Mouse (Mus musculus): ENCODE measurements around the gene Ift140.

Gene Ift140

DNA sequence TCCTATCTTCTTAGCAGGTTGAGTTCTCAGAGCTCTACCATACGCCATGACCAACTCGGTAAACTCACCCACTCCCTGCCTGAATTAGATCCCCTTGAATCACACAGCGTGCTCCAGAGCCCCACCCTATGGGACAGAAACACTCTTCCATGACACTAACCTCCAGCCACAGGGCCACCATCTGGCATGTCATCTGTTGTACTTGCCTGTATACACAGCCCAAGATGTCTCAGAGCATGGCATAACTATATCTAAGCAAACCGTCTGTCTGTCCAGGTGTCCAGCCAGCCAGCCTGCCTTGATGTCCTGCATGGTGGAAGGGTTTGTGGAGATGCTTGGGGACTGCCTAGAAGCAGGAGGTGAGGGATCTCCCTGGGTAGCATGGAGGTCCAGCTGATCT lies 61.0 kb downstream of the Ift140 start:
- no peak for DNase-seq (ENCODE audit: low read depth, low spot score)

GRCm38 (mm10) chr17:25077771-25078372 lies 62.0 kb downstream of the Ift140 start:
- peak; percentile 6 for DNase-seq (ENCODE audit: low read depth, low spot score)

DNA sequence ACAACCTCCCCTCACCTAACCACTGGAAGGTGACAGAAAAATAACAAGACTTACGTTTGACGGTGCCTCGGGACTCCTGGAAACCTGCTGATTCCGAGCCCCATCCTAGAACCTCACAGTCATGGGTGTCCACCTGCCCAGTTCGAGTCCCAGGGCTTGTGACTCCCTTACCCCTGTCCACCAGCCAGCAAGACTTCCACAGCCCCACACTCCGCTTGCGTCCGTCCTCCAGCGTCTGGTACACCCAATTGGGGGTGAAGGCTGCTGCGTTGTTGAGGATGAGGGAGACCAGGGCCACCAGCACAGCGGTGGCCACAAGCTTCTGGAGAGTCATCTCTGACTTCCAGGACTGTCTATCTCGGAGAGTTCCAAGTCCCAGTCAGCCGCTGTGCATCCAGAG lies 64.3 kb downstream of the Ift140 start:
- DNase-seq (ENCODE audit: low read depth, low spot score) = no peak

- DNase-seq (ENCODE audit: low read depth, low spot score) = no peak
Observed at GRCm38 (mm10) chr17:25080960-25081381, 65.1 kb downstream of the Ift140 start.

DNA sequence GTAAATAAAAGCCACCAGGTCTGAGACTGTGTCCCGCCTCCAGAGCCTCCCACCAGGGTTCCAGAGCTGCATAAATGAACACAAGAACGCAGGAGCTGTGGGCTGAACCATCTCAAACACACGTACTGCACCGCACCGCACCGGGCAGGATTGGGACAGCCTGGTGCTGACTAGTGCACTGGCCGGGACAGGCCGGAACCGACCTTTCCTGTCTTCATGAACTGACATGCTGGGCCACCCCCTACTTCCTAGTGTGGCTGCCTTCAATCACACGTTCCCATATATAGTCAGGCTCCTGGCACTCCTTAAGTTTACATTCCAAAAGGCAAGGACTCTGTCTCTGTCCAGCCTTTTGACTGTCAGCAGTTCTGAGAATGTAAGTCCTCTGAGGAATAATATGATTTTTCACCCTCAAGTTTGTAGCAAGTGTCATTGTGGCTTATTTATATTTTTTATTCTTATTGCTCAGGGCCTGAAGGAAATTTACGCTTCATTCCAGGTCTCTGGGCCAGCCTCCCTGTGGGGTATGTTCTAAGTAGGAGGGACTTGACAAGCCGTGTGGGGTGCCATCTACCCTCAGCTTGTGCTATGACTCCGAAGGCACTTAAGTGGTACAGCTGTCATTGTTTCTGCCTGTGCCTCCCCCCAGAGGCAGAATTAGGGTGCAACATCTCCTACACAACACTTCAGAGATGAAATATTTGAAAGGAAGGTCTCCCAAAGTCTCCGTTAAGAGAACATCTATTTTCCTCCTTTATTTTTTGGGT lies 66.4 kb downstream of the Ift140 start:
- DNase-seq (ENCODE audit: low read depth, low spot score) = no peak

DNA sequence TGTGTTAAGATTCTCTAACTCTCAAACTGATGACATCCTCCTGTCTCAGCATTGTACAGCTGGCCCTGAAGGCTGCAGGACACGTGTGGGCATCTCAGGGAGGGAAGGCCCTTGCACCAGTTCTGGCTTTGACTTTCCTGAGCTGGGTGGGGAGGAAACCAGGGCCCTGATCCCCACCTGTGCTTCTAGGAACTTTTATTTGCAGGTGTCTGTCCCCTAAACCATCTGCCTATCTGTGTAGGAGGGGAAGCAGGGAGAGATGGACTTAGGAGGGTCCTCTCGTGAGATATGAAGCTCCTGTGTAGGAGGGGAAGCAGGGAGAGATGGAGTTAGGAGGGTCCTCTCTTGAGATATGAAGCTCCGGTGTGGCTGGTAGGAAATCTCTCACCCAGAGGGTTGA lies 67.0 kb downstream of the Ift140 start:
- DNase-seq (ENCODE audit: low read depth, low spot score) = no peak

- no peak for DNase-seq (ENCODE audit: low read depth, low spot score)
Observed at GRCm38 (mm10) chr17:25083444-25083931, 67.6 kb downstream of the Ift140 start, which contains the start of gene Tmem204. Gene Tmem204 (minus strand): TSS chr17:25083591.

DNA sequence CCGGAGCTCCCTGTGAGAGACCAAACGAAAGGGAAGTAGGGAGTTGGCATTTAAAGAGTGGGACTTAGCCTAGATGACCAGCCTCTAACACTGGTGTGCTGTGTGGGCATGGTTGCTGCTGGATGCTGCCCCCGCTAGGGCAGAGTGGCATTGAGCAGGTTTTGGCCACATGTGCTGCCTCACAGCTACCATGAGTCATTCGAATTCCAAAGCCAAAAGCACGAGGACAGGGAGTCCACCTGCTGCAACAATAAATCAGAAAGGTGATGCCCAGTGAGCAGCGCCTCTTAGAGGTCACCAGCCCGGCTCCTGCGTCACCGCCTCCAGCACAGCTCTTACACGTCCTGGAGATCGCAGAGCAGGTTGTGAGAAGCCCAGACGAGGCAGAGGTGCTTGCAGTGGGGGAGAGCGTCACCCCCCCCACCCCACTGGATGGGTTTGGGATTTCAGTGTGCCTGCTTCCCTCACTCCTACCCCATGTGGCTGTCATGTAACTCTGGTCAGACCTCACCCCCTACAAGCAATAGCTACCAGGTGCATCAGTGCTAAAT lies 69.0 kb downstream of the Ift140 start:
- no peak for DNase-seq (ENCODE audit: low read depth, low spot score)

- no peak for DNase-seq (ENCODE audit: low read depth, low spot score)
Observed at GRCm38 (mm10) chr17:25086724-25087123, 70.8 kb downstream of the Ift140 start.

GRCm38 (mm10) chr17:25089158-25089557 lies 73.3 kb downstream of the Ift140 start:
- DNase-seq (ENCODE audit: low read depth, low spot score) = no peak

DNA sequence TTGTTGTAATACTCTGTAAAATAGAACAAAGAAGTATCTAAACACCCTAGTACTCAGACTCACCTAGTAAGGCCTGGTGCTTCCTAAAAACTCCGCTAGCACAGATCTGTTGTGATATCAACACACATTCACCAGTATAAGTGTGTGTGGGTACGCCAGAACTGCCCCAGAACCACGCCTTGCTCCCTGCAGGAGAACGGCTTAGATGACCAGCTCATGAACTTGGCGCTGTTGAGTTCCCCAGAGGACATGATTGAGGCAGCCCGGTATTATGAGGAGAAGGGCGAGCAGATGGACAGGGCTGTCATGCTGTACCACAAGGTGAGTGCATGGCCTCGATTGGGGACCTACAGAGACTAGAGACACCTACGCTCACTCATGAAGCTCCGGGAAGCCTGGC lies 74.6 kb downstream of the Ift140 start:
- DNase-seq (ENCODE audit: low read depth, low spot score) = no peak

GRCm38 (mm10) chr17:25096221-25096620 lies 80.3 kb downstream of the Ift140 start:
- no peak for DNase-seq (ENCODE audit: low read depth, low spot score)

DNA sequence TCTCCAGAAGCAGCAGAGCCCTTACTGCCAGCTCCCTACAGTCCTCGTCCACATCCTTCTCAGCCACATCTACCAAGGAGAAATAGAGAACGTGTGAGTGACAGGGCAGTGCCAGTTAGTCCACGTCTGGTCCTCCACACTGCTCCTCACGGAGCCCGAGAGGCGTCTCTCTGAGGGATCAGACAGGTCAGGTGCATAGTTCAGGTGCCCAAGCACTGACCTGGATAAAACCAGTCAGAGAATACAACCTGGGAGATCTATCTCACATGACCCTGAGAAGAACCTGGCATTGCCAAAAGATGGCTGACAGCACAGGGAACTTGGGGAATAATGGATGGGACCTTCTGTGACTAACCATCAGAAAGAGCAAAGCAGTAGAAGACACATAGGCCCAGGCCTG lies 84.2 kb downstream of the Ift140 start:
- DNase-seq (ENCODE audit: low read depth, low spot score) = no peak

- DNase-seq (ENCODE audit: low read depth, low spot score) = no peak
Observed at GRCm38 (mm10) chr17:25101338-25101737, 85.5 kb downstream of the Ift140 start.

DNA sequence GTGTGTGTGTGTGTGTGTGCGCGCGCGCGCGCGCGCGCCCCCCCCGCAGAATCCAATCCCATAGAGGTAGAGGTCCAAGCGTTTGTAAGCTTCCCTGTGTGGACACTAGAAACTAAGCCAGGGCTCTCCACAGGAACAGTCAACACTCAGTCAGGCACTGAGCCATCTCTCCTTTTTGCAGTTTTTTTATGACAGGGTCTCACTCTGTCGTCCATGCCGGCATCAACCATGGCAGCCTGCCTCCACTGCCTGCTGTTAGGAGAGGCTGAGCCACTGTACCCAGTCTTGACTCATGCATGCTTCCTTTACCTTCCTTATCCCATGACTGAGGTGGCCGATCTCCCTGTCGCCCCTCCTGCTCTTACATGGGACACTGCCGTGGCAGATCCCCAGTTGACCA lies 91.9 kb downstream of the Ift140 start:
- no peak for DNase-seq (ENCODE audit: low read depth, low spot score)

DNA sequence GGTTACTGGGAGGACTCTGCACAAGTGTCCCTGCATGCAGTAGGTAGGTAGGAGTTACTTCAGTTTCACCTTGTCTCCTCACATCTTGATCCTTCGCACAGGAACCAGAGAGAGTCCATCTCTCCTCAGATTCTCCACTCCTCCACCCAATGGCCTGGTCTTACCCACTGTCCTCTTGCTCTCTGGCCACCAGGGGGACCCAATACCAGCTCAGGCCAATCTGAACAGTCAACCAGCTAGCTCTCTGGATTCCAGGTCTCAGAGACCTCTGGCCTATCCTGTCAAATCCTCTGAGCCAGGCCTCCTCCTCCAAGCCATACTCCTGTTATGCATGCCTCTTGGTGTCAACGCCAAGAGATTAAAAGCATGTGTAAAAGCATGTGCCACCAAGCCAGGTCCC lies 93.7 kb downstream of the Ift140 start:
- no peak for DNase-seq (ENCODE audit: low read depth, low spot score)

GRCm38 (mm10) chr17:25110590-25110989 lies 94.7 kb downstream of the Ift140 start:
- no peak for DNase-seq (ENCODE audit: low read depth, low spot score)

GRCm38 (mm10) chr17:25111220-25111619 lies 95.3 kb downstream of the Ift140 start:
- no peak for DNase-seq (ENCODE audit: low read depth, low spot score)

GRCm38 (mm10) chr17:25111739-25112422 lies 96.0 kb downstream of the Ift140 start:
- peak; percentile 45 for DNase-seq (ENCODE audit: low read depth, low spot score)

GRCm38 (mm10) chr17:25112423-25112810 lies 96.5 kb downstream of the Ift140 start:
- no peak for DNase-seq (ENCODE audit: low read depth, low spot score)

GRCm38 (mm10) chr17:25114908-25115645 lies 99.2 kb downstream of the Ift140 start:
- no peak for DNase-seq (ENCODE audit: low read depth, low spot score)
